Mouse (Mus musculus) embryo, embryonic 11.5 days (tissue): ENCODE data around the gene Gpnmb.
A peak's percentile ranks its signal among the peaks of the same experiment; 100 is the strongest.

Experiments
- DNase-seq: peaks from one replicate; pipeline ENCODE4 v3.0.0-alpha.2; 2012; ENCODE audit warnings: low read depth, low spot score

Gene Gpnmb

DNA sequence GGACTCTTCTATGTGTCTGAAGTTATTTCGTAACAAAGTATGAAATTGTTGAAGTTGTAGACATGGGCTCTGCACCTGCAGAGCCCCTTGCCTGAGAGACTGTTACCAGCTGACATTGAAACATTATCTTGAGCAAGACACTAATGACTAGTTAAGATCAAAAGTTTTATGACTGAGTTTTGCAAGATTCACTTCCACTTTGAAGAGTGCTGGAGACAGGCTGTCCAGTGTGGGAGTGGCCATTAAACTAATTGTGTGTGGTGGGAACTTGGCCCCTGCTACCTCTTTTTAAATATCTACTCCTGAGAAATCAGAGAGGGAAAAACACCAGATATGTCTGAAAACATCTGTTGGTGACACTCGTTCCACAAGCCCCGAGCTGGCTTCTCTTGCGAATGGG is 5.1 kb upstream of the Gpnmb start:
- no peak for DNase-seq

- no peak for DNase-seq
Measured at GRCm38 (mm10) chr6:49032783-49033182, 3.6 kb upstream of the Gpnmb start.

DNA sequence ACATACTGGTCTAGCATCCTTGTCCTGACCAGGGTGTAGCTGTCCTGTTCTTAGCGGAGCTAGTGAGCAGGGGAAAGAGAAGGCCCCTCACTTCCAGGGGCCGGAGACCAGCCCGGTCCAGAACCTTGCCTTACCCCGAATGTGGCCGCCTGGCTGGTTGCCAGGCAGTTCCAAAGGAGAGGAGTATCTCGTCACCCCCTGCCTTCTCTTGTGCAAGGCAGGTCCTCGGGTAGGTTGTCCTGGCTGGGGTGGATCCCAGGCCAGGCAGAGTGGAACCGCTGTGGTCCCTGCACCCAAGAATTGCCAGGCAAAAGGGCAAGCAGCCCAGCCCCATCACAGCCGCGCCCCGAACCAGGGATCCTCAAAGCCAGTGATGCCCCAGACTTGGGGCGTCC is 919 bp downstream of the Gpnmb start:
- DNase-seq: no peak

- DNase-seq: peak; percentile 49
Measured at GRCm38 (mm10) chr6:49039470-49040180, 3.3 kb downstream of the Gpnmb start.

DNA sequence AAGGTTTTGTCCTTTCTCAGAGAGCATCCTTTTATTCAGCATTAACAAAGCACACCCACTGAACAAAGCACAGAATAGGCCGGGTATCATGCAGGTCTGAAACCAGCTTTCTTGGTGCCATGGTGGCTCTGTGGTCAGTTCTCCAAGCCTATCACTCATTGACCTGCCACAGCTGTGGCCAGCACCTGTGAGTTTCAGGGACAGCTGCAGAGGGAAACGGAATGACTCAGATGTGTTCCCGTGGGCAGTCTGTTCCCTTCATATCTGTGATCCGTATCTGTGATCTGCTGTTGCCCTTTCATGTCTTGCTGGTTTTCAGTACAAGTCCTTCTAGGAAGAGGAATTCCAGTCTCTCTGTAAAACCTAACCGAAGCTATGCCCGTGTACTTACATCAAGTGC is 10.2 kb downstream of the Gpnmb start:
- no peak for DNase-seq

DNA sequence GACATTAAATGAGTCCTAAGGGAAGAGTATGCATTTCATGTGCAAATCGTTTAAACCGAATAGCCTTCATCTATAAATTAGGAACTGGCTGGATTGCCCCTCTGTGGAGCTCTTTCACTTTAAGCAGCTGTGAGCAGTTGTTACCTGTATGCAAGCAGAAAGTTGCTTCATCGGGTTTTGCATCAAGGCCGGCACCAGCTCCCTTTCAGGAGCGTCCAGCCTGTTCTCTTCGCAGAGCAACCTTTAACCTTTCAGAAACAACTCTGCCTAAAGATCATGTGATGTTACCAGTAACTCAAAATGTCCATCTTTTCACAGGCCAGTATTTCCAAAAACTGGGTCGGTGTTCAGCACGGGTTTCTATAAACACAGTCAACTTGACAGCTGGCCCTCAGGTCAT is 10.6 kb downstream of the Gpnmb start:
- DNase-seq: no peak

GRCm38 (mm10) chr6:49047848-49048247 is 11.5 kb downstream of the Gpnmb start:
- DNase-seq: no peak

DNA sequence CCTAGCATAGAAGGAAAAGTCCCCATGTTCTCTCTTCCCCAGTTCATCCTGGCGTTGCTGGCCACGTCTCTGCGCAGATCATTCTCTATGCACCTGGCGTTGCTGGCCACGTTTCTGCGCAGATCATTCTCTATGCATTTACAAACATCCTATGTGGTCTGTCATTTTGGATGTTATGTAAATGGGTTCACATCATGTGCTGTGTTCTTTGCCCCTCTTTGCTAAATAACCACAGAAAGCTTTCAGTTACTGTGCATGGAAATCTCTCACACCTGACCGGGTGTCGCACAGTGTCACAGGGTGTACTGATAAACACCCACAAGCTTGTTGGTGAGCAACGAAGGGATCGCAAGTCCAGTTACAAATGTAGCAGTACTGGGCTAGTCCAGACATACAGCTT is 12.0 kb downstream of the Gpnmb start:
- DNase-seq: no peak

GRCm38 (mm10) chr6:49050677-49051410 is 14.5 kb downstream of the Gpnmb start:
- DNase-seq: no peak

DNA sequence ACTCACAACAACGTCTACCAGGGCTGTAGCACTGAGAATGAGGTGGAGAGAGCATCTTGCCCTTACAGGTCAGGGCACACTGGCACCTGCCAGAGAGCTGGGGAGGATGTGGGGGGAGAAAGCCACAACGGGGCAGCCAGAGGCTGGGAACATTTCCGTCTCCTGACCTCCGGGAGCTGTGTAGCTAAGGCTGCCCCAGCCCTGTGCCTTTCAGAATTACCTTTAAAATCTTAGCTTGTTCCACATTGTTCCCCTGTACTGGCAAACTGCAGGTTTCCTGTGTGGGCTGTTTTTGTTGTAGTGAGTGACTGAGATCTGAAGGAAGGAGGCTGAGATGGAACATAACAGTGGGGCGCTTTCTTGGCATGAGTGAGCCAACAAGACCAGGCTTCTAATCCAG is 15.8 kb downstream of the Gpnmb start:
- DNase-seq: no peak

DNA sequence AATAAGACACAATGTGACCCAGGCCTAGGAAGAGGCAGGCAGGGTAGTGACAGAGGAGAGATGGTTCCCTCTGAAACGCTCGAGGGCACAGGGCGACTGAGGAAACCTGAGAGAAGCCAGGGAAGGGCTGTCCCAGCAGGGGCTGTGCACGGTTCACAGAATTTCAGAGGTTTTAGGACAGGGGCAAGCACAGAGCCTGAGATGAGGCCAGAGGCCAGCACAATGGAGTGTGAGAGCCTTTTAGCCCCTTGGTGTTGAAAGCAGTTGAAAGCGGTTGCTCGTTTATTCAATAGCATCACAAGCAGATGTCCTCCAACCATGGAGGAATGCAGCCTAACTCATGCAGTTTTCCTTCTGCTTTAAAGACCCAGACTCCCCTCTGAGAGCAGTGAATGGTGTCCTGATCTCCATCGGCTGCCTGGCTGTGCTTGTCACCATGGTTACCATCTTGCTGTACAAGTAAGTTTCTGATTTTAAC is 18.9 kb downstream of the Gpnmb start:
- DNase-seq: no peak

GRCm38 (mm10) chr6:49056009-49056408 is 19.7 kb downstream of the Gpnmb start:
- no peak for DNase-seq

GRCm38 (mm10) chr6:49057053-49058021 is 21.0 kb downstream of the Gpnmb start:
- DNase-seq: peak; percentile 61

GRCm38 (mm10) chr6:49068361-49068760 is 32.0 kb downstream of the Gpnmb start:
- no peak for DNase-seq

DNA sequence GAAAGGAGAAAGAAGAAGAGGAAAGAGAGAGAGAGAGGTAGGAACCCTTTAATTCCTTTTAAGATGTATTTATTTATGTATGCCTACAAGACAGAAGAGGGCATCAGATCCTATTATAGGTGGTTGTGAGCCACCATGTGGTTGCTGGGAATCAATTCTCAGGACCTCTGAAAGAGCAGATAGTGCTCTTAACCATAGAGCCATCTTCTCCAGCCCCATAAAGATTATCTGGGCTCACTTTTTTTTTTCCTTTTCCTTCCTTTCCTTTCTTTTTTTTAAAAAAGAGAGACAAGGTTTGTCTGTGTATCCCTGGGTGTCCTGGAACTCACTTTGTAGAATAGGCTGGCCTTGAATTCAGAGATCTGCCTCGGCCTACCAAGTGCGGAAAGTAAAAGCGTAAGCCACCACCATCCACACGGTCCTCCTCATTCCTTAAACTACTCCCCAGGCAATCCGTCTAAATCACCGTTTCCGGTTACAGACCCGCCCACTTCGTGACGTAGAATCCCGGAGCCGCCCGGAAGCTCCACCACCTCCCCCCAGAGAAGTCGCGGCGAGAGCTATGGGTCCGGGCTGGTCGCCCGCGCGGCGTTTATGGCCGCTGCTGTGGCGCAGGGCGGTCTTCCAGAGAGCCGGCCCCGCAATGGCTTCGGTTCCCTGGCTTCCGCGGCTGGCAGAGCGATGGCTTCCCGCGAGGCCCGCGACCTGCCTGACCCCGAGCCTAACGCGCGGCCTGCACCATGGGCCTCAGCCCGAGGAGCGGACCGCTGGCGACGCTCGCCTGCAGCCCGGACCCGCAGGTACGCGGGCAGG is 37.2 kb downstream of the Gpnmb start, which contains the start of gene Malsu1:
Malsu1 (plus strand) TSS at position 492 of the 813 bp plus-strand sequence.
- DNase-seq: peak; percentile 89

- DNase-seq: no peak
Measured at GRCm38 (mm10) chr6:49074117-49074490, 37.8 kb downstream of the Gpnmb start.

DNA sequence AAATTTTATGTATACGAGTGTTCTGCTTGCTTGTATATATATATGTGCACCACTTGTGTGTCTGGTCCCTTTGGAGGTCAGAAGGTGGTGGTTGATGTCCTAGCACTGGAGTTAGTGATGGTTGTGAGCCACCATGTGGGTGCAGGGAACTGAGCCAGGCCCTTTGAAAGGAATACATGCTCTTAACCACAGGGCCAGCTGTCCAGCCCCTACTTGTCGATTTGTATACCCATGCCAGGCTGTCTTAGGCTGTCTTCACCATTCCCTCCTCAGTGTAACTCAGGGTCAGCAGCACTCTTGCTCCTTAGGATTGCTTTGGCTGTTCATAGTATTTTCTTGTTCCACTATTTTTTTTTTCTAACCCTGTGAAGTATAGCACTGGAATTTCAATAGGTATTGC is 41.5 kb downstream of the Gpnmb start:
- DNase-seq: no peak

DNA sequence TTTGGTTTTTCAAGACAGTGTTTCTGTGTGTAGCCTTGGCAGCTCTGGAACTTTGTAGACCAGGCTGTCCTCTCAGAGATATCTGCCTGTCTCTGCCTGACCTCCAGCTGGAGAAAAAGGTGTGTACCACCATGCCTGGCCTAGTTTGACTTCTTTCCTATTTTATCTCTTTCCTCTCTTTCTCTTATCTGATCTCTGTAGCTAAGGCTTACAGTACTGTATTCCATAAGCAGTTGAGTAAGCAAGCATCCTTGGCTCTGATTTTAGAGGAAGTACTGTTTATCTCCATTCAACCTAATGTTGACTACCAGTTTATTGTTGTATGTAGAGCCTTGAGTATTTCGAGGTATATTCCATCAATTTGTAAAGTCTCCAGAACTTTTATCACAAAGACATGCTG is 43.0 kb downstream of the Gpnmb start:
- no peak for DNase-seq

DNA sequence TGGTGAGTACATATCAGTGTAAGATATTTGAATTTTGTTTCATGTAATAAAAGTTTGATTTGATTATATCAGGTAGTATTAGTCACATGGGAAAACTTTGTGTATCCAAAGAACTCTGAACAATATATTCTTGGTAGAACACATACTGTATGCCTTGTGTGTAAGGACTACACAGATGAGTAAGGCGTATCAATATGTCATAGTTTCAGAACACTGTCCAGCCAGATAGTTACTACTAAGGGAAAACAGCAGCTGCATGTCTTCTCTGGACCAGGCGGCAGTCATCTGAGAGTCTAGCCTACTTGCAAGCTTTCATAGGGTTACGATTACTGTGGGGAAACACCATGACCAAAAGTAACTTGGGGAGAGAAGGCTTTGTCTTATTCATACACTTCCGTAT is 46.7 kb downstream of the Gpnmb start:
- no peak for DNase-seq

DNA sequence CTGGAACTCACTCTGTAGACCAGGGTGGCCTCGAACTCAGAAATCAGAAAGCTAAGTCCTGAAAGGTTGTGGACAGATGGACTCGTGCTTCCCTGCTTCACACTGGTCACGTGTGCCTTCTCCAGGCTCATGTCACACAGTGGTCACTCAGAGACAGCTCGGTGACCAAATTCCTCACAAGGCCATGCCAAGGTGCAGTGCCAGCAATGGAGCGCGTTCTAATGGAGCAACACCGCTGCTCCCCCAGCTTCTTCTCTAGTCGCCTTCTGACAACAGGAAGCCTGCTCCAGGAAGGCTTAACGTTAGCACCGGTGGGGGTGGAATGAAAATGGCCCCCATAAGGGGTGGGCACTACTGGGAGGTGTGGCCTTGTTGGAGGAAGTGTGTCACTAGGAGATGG is 58.6 kb downstream of the Gpnmb start:
- no peak for DNase-seq

GRCm38 (mm10) chr6:49096421-49096820 is 60.1 kb downstream of the Gpnmb start:
- no peak for DNase-seq
